Mouse (Mus musculus) embryonic facial prominence, embryonic 15.5 days (tissue): ENCODE measurements around the gene Cmya5. TPM values are rescaled to one million over a fixed set of nuclear protein-coding genes. Genes with fewer than 3 reads are reported as not detected.
"Not testable (repeated sequence)": the region's sequence is repeated elsewhere in the genome, so short reads cannot be mapped to it uniquely, and the experiment has no call there.

Source experiments
- ATAC-seq: fragments of 200-750 bp; cut with Nextera tagmentation; 2 replicates; pipeline ENCODE4 v1.8.0; 2017; ENCODE audit warnings: low read depth, moderate TSS enrichment; ENCODE audit not compliant: insufficient number of reproducible peaks, low FRiP score, low TSS enrichment
- H3K27ac ChIP-seq: fragments of 300-500 bp; sonication (generic); replicated peaks from 2 replicates; pipeline ENCODE4 v1.5.1; 2015; ENCODE audit warnings: mild to moderate bottlenecking, inconsistent platforms
- H3K27me3 ChIP-seq: fragments of 300-500 bp; sonication (generic); 2 replicates; pipeline ENCODE4 v1.6.1; 2015; ENCODE audit warnings: inconsistent platforms
- H3K36me3 ChIP-seq: fragments of 300-500 bp; sonication (generic); 2 replicates; pipeline ENCODE4 v1.6.1; 2015; ENCODE audit warnings: mild to moderate bottlenecking, inconsistent platforms
- H3K4me1 ChIP-seq: fragments of 300-500 bp; sonication (generic); 2 replicates; pipeline ENCODE4 v1.6.1; 2015; ENCODE audit warnings: inconsistent platforms
- H3K4me2 ChIP-seq: fragments of 300-500 bp; sonication (generic); replicated peaks from 2 replicates; pipeline ENCODE4 v1.6.1; 2015; ENCODE audit warnings: mild to moderate bottlenecking, inconsistent platforms
- H3K4me3 ChIP-seq: fragments of 300-500 bp; sonication (generic); replicated peaks from 2 replicates; pipeline ENCODE4 v1.5.1; 2015; ENCODE audit warnings: mild to moderate bottlenecking, inconsistent platforms
- H3K9ac ChIP-seq: fragments of 300-500 bp; sonication (generic); 2 replicates; pipeline ENCODE4 v1.6.1; 2015; ENCODE audit warnings: inconsistent platforms
- H3K9me3 ChIP-seq: fragments of 300-500 bp; sonication (generic); replicated peaks from 2 replicates; pipeline ENCODE4 v1.6.1; 2016; ENCODE audit warnings: inconsistent platforms
- WGBS: fragments of 180-500 bp; shearing (Covaris S2); methylation state at CpG from one replicate; pipeline ENCODE4 v1.1.7; 2015; 5-methylcytosine and 5-hydroxymethylcytosine counted together
- polyA plus RNA-seq: library from polyadenylated mRNA; unstranded; fragments of >200 nt; fragmentation: Nextera tagmentation; extraction: Ambion mirVana; gene quantifications from 2 replicates; pipeline ENCODE4 v1.2.1, GENCODE M21; 2015

Cmya5 gene
- polyA plus RNA-seq, 1 experiment from 2014 or later: 0.61 TPM

GRCm38 (mm10) chr13:93085711-93086110 is 58.8 kb downstream of the Cmya5 start:
- no peak overlapping the region for H3K9ac ChIP-seq
- H3K4me2 ChIP-seq: no peak overlapping the region
- no peaks in the 10 kb centered on the region for H3K9me3 ChIP-seq
- no peaks in the 10 kb centered on the region for H3K27me3 ChIP-seq
- WGBS: 75% methylated on average over 4 of the region's 4 CpGs
- H3K4me3 ChIP-seq: no peak overlapping the region
- no peaks in the 10 kb centered on the region for H3K4me1 ChIP-seq
- no peak overlapping the region for H3K27ac ChIP-seq
- no peak for ATAC-seq
- no peaks in the 10 kb centered on the region for H3K36me3 ChIP-seq

- not testable (repeated sequence) for H3K9ac ChIP-seq, H3K4me3 ChIP-seq, H3K9me3 ChIP-seq, H3K27me3 ChIP-seq, H3K27ac ChIP-seq, H3K4me1 ChIP-seq, ATAC-seq, H3K36me3 ChIP-seq, H3K4me2 ChIP-seq
- 80% methylated on average over 1 of the region's 1 CpGs for WGBS
These were observed 62.2 kb downstream of the Cmya5 start for GRCm38 (mm10) chr13:93082324-93082723.

- no peak for ATAC-seq
- 87% methylated on average over 2 of the region's 2 CpGs for WGBS
- H3K9ac ChIP-seq: no peak overlapping the region
- no peak overlapping the region for H3K4me3 ChIP-seq
- no peaks in the 10 kb centered on the region for H3K9me3 ChIP-seq
- no peak overlapping the region for H3K4me2 ChIP-seq
- H3K27ac ChIP-seq: no peak overlapping the region
- H3K27me3 ChIP-seq: no peaks in the 10 kb centered on the region
- no peaks in the 10 kb centered on the region for H3K36me3 ChIP-seq
- H3K4me1 ChIP-seq: no peaks in the 10 kb centered on the region
These were observed 63.7 kb downstream of the Cmya5 start for GRCm38 (mm10) chr13:93080859-93081258.

- Histone ChIP-seq H3K4me3 (peak overlapping the region; percentile 10; the same call in 1 of the 2 replicates), H3K9me3 (no peaks in the 10 kb centered on the region), H3K27ac (0 out of 2 replicates have a peak overlapping the region, but pooled peaks have one; percentile 13), H3K36me3 (no peaks in the 10 kb centered on the region), H3K27me3 (no peaks in the 10 kb centered on the region), H3K4me1 (peaks cover 20% of the 10 kb centered on the region), H3K4me2 (peak overlapping the region; percentile 40), H3K9ac (no peak overlapping the region)
- peak; percentile 57; the same call in 1 of the 2 replicates for ATAC-seq
- 20% methylated on average over 17 of the region's 17 CpGs for WGBS
These were observed 70.3 kb downstream of the Cmya5 start for GRCm38 (mm10) chr13:93074147-93074641.

GRCm38 (mm10) chr13:93073595-93073994 is 70.9 kb downstream of the Cmya5 start:
- H3K9me3 ChIP-seq: no peaks in the 10 kb centered on the region
- 23% methylated on average over 2 of the region's 2 CpGs for WGBS
- H3K27me3 ChIP-seq: no peaks in the 10 kb centered on the region
- 0 out of 2 replicates have a peak overlapping the region, but pooled peaks have one; percentile 60 for H3K27ac ChIP-seq
- ATAC-seq: no peak
- peak overlapping the region; percentile 40 for H3K4me2 ChIP-seq
- peaks cover 20% of the 10 kb centered on the region for H3K4me1 ChIP-seq
- H3K4me3 ChIP-seq: 0 out of 2 replicates have a peak overlapping the region, but pooled peaks have one; percentile 10
- no peaks in the 10 kb centered on the region for H3K36me3 ChIP-seq
- no peak overlapping the region for H3K9ac ChIP-seq

GRCm38 (mm10) chr13:93072871-93073411 is 71.6 kb downstream of the Cmya5 start:
- Histone ChIP-seq H3K36me3 (no peaks in the 10 kb centered on the region), H3K27ac (peak overlapping the region; percentile 60; the same call in 1 of the 2 replicates), H3K4me2 (peak overlapping the region; percentile 40), H3K9me3 (no peaks in the 10 kb centered on the region), H3K4me1 (peaks cover 20% of the 10 kb centered on the region), H3K4me3 (no peak overlapping the region), H3K9ac (no peak overlapping the region), H3K27me3 (no peaks in the 10 kb centered on the region)
- 13% methylated on average over 15 of the region's 15 CpGs for WGBS
- no peak; the same call in 1 of the 2 replicates for ATAC-seq

GRCm38 (mm10) chr13:93070406-93070805 is 74.1 kb downstream of the Cmya5 start:
- peaks cover 20% of the 10 kb centered on the region for H3K4me1 ChIP-seq
- H3K9ac ChIP-seq: no peak overlapping the region
- H3K36me3 ChIP-seq: no peaks in the 10 kb centered on the region
- no peak overlapping the region for H3K4me2 ChIP-seq
- no peak overlapping the region for H3K27ac ChIP-seq
- H3K9me3 ChIP-seq: no peaks in the 10 kb centered on the region
- no peaks in the 10 kb centered on the region for H3K27me3 ChIP-seq
- no peak overlapping the region for H3K4me3 ChIP-seq
- WGBS: 37% methylated on average over 8 of the region's 8 CpGs
- ATAC-seq: no peak

- WGBS: 73% methylated on average over 4 of the region's 4 CpGs
- Histone ChIP-seq H3K9ac (no peak overlapping the region), H3K4me2 (no peak overlapping the region), H3K4me1 (peaks cover 20% of the 10 kb centered on the region), H3K27ac (no peak overlapping the region), H3K9me3 (no peaks in the 10 kb centered on the region), H3K4me3 (no peak overlapping the region), H3K36me3 (no peaks in the 10 kb centered on the region), H3K27me3 (no peaks in the 10 kb centered on the region)
- no peak for ATAC-seq
These were observed 75.0 kb downstream of the Cmya5 start for GRCm38 (mm10) chr13:93069481-93069880.

GRCm38 (mm10) chr13:93068353-93068752 is 76.2 kb downstream of the Cmya5 start:
- Histone ChIP-seq H3K36me3 (no peaks in the 10 kb centered on the region), H3K27ac (no peak overlapping the region), H3K27me3 (no peaks in the 10 kb centered on the region), H3K4me1 (peaks cover 8% of the 10 kb centered on the region), H3K4me2 (no peak overlapping the region), H3K4me3 (no peak overlapping the region), H3K9me3 (no peaks in the 10 kb centered on the region), H3K9ac (no peak overlapping the region)
- no peak for ATAC-seq
- 83% methylated on average over 6 of the region's 6 CpGs for WGBS

GRCm38 (mm10) chr13:93062860-93063636 is 81.5 kb downstream of the Cmya5 start:
- H3K4me2 ChIP-seq: no peak overlapping the region
- H3K4me3 ChIP-seq: no peak overlapping the region
- 71% methylated on average over 13 of the region's 13 CpGs for WGBS
- H3K36me3 ChIP-seq: no peaks in the 10 kb centered on the region
- peak; percentile 47; the same call in 1 of the 2 replicates for ATAC-seq
- H3K9ac ChIP-seq: no peak overlapping the region
- no peaks in the 10 kb centered on the region for H3K9me3 ChIP-seq
- H3K4me1 ChIP-seq: no peaks in the 10 kb centered on the region
- no peak overlapping the region for H3K27ac ChIP-seq
- no peaks in the 10 kb centered on the region for H3K27me3 ChIP-seq

GRCm38 (mm10) chr13:93061311-93061710 is 83.2 kb downstream of the Cmya5 start:
- Histone ChIP-seq H3K27me3 (no peaks in the 10 kb centered on the region), H3K4me1 (no peaks in the 10 kb centered on the region), H3K9me3 (no peaks in the 10 kb centered on the region), H3K27ac (no peak overlapping the region), H3K36me3 (no peaks in the 10 kb centered on the region), H3K4me3 (no peak overlapping the region), H3K4me2 (no peak overlapping the region), H3K9ac (no peak overlapping the region)
- ATAC-seq: no peak
- WGBS: 81% methylated on average over 4 of the region's 4 CpGs
